Mouse (Mus musculus) liver, postnatal 0 days (tissue): ENCODE results near the gene Trib3. TPM values are rescaled to one million over a fixed set of nuclear protein-coding genes. Genes with fewer than 3 reads are reported as not detected.

Experiments used
- ATAC-seq: fragments of 200-750 bp; cut with Nextera tagmentation; 2 replicates; pipeline ENCODE4 v1.8.0; 2017; ENCODE audit warnings: mild to moderate bottlenecking, moderate library complexity
- DNase-seq: peaks from one replicate; pipeline ENCODE4 v3.0.0-alpha.2; 2016
- H3K27ac ChIP-seq: fragments of 300-500 bp; sonication (generic); 2 replicates; pipeline ENCODE4 v1.5.1; 2014; ENCODE audit warnings: antibody characterized with exemption, moderate library complexity, mild to moderate bottlenecking, low read depth
- H3K27me3 ChIP-seq: fragments of 300-500 bp; sonication (generic); 2 replicates; pipeline ENCODE4 v1.6.1; 2014; ENCODE audit warnings: low read length, control low read depth, mixed read lengths; ENCODE audit not compliant: insufficient read depth
- H3K36me3 ChIP-seq: fragments of 300-500 bp; sonication (generic); replicated peaks from 2 replicates; pipeline ENCODE4 v1.6.1; 2014; ENCODE audit warnings: mild to moderate bottlenecking, control low read depth, low read length, moderate library complexity, mixed read lengths; ENCODE audit not compliant: insufficient read depth
- H3K4me1 ChIP-seq: fragments of 300-500 bp; sonication (generic); 2 replicates; pipeline ENCODE4 v1.6.1; 2014; ENCODE audit warnings: antibody characterized with exemption, mild to moderate bottlenecking, control low read depth; ENCODE audit not compliant: insufficient read depth
- H3K4me2 ChIP-seq: fragments of 300-500 bp; sonication (generic); 2 replicates; pipeline ENCODE4 v1.6.1; 2014; ENCODE audit warnings: low read depth, mild to moderate bottlenecking, low read length, moderate library complexity, mixed read lengths
- H3K4me3 ChIP-seq: fragments of 300-500 bp; sonication (generic); 2 replicates; pipeline ENCODE4 v1.5.1; 2014; ENCODE audit warnings: low read depth, low read length
- H3K9ac ChIP-seq: fragments of 300-500 bp; sonication (generic); replicated peaks from 2 replicates; pipeline ENCODE4 v1.6.1; 2014; ENCODE audit warnings: mild to moderate bottlenecking, moderate library complexity
- H3K9me3 ChIP-seq: fragments of 300-500 bp; sonication (generic); 2 replicates; pipeline ENCODE4 v1.6.1; 2016; ENCODE audit warnings: mild to moderate bottlenecking, control low read depth, low read length, mixed read lengths
- CTCF ChIP-seq: sonication (generic); IDR thresholded peaks from 2 replicates; pipeline ENCODE4 v1.5.1; 2016; ENCODE audit warnings: antibody characterized with exemption, low read depth
- EP300 ChIP-seq: IDR thresholded peaks from 2 replicates; pipeline ENCODE4 v1.6.1; 2016; ENCODE audit warnings: antibody characterized with exemption, low read depth, mild to moderate bottlenecking
- WGBS: fragments of 180-500 bp; shearing (Covaris S2); extraction: QIAGEN DNeasy Blood & Tissue Kit; methylation state at CpG from one replicate; pipeline ENCODE4 v1.1.7; 2014; ENCODE audit not compliant: insufficient replicate concordance; 5-methylcytosine and 5-hydroxymethylcytosine counted together
- polyA plus RNA-seq: library from polyadenylated mRNA; unstranded; fragments of >200 nt; fragmentation: Nextera tagmentation; extraction: Ambion mirVana; gene quantifications from 2 replicates; pipeline ENCODE4 v1.2.1, GENCODE M21; 2015

Gene Trib3
- polyA plus RNA-seq, 1 experiment from 2014 or later: 5.5 TPM

DNA sequence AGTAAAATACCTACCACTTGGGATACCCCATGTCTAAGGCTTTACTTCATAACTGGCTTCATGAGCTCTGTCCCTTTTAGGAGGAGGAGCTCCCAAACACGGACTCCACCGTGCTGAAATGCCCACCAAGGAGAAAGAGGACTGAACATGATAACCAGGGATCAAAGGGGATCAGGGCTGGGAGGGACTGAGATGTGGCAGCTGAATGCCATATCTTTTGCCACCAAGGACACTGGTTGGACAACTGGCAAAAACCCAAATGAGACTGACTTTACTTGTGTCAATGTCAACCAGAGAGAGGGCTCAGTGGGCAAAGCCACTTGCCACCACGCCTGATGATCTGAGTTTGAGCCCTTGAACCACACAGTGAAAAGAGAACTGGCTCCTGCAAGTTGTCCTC lies 19.0 kb downstream of the Trib3 start:
- Histone ChIP-seq H3K9ac (no peak overlapping the region), H3K4me3 (no peak overlapping the region), H3K9me3 (no peaks in the 10 kb centered on the region), H3K27me3 (no peaks in the 10 kb centered on the region), H3K36me3 (peaks cover 62% of the 10 kb centered on the region), H3K27ac (no peak overlapping the region), H3K4me2 (no peak overlapping the region), H3K4me1 (no peaks in the 10 kb centered on the region)
- no peak for TF ChIP-seq CTCF
- no peak for TF ChIP-seq EP300
- DNase-seq (no peak), ATAC-seq (no peak)
- WGBS: 82% methylated on average over 3 of the region's 3 CpGs

DNA sequence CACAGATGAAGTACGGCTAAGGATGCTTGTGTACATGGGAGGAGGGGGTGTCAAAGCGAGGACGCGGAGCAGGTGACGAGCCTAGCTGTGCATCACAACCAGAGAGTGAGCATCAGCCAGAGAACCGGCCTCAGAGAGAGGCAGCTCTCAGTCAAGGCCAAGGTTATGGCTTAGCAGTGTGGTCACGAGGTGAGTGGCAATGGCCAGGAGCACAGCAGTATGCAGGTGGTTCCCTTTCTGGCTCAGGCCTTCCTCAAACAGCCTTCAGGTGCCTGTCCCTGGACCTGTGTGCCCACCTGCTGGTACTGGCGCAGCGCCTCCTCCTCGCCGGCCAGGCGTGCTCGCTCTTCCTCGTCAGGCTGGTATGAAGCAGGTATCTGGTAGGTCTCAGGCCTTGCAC lies 19.9 kb downstream of the Trib3 start:
- TF ChIP-seq EP300 (no peak), CTCF (no peak)
- Histone ChIP-seq H3K4me2 (no peak overlapping the region), H3K4me3 (no peak overlapping the region), H3K27ac (no peak overlapping the region), H3K27me3 (no peaks in the 10 kb centered on the region), H3K36me3 (peaks cover 63% of the 10 kb centered on the region), H3K4me1 (no peaks in the 10 kb centered on the region), H3K9ac (no peak overlapping the region), H3K9me3 (no peaks in the 10 kb centered on the region)
- ATAC-seq (no peak), DNase-seq (no peak)
- WGBS: 91% methylated on average over 14 of the region's 14 CpGs

DNA sequence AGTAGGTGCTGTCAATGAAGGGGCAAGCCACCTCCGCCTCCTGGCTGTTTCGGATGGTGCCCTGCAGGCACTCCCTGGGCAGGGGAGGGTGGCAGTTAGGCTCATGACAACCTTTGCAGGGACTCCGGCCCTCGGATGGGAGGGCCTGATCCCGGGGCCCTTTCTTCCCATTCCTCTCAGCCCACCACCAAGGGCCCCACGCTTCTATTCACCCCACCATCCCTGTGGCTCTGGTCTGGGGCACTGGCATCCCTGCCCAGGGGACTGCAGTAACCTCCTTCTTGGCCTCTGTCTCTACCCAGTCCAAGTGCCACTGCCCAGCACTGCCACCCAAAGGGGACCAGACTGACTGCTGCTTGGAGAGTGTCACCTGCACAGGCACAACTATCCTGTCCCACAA lies 21.6 kb downstream of the Trib3 start:
- DNase-seq (no peak), ATAC-seq (no peak)
- Histone ChIP-seq H3K9me3 (no peaks in the 10 kb centered on the region), H3K4me2 (no peak overlapping the region), H3K27me3 (no peaks in the 10 kb centered on the region), H3K9ac (no peak overlapping the region), H3K4me1 (no peaks in the 10 kb centered on the region), H3K36me3 (peaks cover 68% of the 10 kb centered on the region), H3K27ac (no peak overlapping the region), H3K4me3 (no peak overlapping the region)
- TF ChIP-seq EP300 (no peak), CTCF (no peak)
- 89% methylated on average over 6 of the region's 6 CpGs for WGBS

DNA sequence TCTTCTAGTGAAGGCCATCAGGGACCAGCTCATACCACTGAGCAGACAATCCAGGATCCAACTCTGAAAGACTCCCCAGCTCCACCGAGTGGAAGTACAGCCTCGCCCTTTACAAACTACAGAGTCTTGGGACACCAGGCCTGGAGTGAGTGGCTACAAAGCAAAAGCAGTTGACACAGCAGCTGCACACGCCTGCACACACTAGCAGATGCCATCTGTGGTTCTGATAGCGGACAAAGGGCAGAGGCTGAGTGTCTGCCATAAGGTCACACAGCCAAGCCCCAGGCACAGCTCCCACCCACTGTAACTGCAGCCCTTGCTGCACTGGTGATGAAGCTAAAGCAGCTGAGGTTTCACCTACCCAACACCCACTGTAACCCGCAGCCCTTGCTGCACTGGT lies 22.3 kb downstream of the Trib3 start:
- no peak overlapping the region for H3K9ac ChIP-seq
- WGBS: 76% methylated on average over 5 of the region's 5 CpGs
- TF ChIP-seq CTCF: no peak
- TF ChIP-seq EP300: no peak
- H3K9me3 ChIP-seq: no peaks in the 10 kb centered on the region
- H3K4me1 ChIP-seq: no peaks in the 10 kb centered on the region
- no peaks in the 10 kb centered on the region for H3K27me3 ChIP-seq
- H3K4me2 ChIP-seq: no peak overlapping the region
- no peak overlapping the region for H3K4me3 ChIP-seq
- ATAC-seq (no peak), DNase-seq (no peak)
- H3K36me3 ChIP-seq: peaks cover 68% of the 10 kb centered on the region
- no peak overlapping the region for H3K27ac ChIP-seq

DNA sequence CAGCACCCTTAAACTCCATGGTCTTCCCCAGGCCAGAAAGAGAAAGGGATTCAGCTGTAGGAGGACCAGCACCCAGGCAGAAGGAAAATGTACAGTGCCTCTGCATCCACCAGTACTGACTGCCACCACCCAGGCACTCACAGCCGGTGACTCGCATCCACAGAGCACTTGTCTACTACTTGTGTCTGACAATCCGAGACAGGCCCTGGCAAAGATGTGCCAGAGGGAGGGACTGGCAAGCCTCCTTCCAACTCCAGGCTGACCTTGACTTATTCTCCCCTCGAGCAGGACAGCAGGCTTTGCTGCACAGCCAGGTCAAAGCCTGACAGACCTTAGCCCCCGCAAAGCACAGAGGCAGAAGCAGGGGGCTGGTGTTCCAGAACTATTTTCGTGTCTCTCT lies 26.8 kb downstream of the Trib3 start:
- no peak for TF ChIP-seq EP300
- Histone ChIP-seq H3K36me3 (peaks cover 68% of the 10 kb centered on the region), H3K9ac (no peak overlapping the region), H3K4me2 (no peak overlapping the region), H3K4me3 (no peak overlapping the region), H3K27me3 (no peaks in the 10 kb centered on the region), H3K9me3 (no peaks in the 10 kb centered on the region), H3K27ac (no peak overlapping the region), H3K4me1 (no peaks in the 10 kb centered on the region)
- 79% methylated on average over 6 of the region's 6 CpGs for WGBS
- ATAC-seq (no peak), DNase-seq (no peak)

DNA sequence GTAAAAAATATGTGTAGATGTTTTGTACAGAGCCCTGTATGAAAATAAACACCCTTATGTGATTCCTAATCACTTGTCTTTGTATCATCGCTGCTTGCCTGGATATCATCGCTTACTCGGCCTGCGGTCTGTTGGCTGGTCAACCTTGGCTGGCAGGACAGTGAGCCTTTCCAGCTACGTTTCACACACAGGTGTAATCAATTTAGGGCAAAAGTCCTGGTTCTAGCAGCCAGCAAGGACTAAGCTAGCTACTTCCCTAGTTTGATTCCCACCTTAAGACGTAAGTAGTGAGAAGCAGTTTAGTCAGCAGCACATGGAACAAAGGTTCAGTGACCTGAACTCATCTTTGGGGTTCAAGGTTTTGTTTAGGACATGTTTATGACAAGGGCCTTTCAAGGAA lies 29.9 kb downstream of the Trib3 start:
- WGBS: 86% methylated on average over 6 of the region's 6 CpGs
- H3K27ac ChIP-seq: no peak overlapping the region
- H3K36me3 ChIP-seq: peaks cover 74% of the 10 kb centered on the region
- ATAC-seq (no peak), DNase-seq (no peak)
- TF ChIP-seq EP300: no peak
- no peak for TF ChIP-seq CTCF
- no peak overlapping the region for H3K4me3 ChIP-seq
- H3K4me2 ChIP-seq: no peak overlapping the region
- H3K9me3 ChIP-seq: no peaks in the 10 kb centered on the region
- no peaks in the 10 kb centered on the region for H3K4me1 ChIP-seq
- H3K27me3 ChIP-seq: no peaks in the 10 kb centered on the region
- H3K9ac ChIP-seq: no peak overlapping the region

DNA sequence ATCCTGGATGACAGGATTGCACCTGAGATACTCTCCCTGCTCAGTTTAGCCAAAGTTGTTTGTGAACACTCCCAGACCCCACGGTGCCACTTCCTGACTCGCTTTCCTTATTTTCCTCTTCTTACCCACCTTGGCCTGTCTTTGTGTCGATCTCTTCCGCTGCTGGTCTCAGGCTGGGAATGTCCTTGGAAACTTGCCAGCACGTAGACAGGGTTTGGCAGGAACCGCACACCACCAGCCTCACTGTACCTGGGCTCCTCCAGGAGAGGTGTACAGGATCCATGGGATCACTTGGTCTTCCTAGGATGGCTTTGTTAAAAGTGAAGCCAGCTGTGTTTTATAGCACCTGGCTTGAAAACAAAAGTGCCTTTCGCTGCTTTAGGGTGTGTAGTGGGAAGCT lies 30.8 kb downstream of the Trib3 start:
- no peaks in the 10 kb centered on the region for H3K4me1 ChIP-seq
- H3K4me3 ChIP-seq: no peak overlapping the region
- H3K27me3 ChIP-seq: no peaks in the 10 kb centered on the region
- no peak overlapping the region for H3K9ac ChIP-seq
- DNase-seq (no peak), ATAC-seq (no peak)
- H3K36me3 ChIP-seq: peaks cover 74% of the 10 kb centered on the region
- TF ChIP-seq EP300 (no peak), CTCF (no peak)
- H3K4me2 ChIP-seq: no peak overlapping the region
- no peak overlapping the region for H3K27ac ChIP-seq
- 75% methylated on average over 7 of the region's 7 CpGs for WGBS
- no peaks in the 10 kb centered on the region for H3K9me3 ChIP-seq
